Mouse (Mus musculus) liver, postnatal 0 days (tissue): ENCODE data around the gene Ntn1.

Experiments
- CTCF ChIP-seq: sonication (generic); IDR thresholded peaks from 2 replicates; pipeline ENCODE4 v1.5.1; 2016; ENCODE audit warnings: antibody characterized with exemption, low read depth
- EP300 ChIP-seq: IDR thresholded peaks from 2 replicates; pipeline ENCODE4 v1.6.1; 2016; ENCODE audit warnings: antibody characterized with exemption, low read depth, mild to moderate bottlenecking

DNA sequence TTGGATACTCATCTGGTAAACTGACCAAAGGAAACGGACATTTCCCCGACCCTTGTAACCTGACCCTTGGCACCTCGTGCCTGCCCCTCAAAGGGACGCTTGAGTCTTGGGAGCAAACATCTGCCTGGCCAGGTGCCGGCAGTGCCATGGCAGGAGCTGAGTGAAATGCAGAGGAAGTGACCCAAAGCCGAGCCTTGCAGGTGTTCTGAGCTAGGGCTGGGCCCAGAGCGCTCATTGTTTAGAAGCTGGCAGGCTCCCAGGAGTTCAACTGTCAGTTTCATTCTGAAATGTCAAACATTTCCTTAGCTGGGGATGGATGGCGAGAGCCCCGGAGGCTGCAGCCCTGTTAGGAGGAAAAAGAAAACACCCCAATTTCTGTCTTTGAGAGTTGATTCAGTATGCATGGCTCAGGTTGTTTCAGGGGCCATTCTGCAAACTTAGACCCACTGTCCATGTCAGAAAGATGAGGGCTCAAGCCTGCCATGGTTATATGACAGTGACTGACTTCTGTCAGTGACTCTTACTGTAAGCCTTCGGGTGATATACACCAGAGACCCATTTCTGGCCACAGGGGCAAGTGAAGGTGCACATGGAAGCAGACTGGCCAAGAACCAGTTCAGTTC lies 200.7 kb downstream of the Ntn1 start:
- no peak for TF ChIP-seq CTCF
- no peak for TF ChIP-seq EP300
